Mouse (Mus musculus) c-Kit-positive CD71-positive TER-119-positive erythroid progenitor cells, embryonic 14.5 days (primary cell): ENCODE data around the gene Trip10.
"Not testable (repeated sequence)": the region's sequence is repeated elsewhere in the genome, so short reads cannot be mapped to it uniquely, and the experiment has no call there.

Experiments used
- DNase-seq: peaks from one replicate; pipeline ENCODE4 v3.0.0-alpha.2; 2013; ENCODE audit warnings: low spot score

Trip10 gene

GRCm38 (mm10) chr17:57264164-57264563, 14.9 kb downstream of the Trip10 start:
- DNase-seq = no peak

- peak; percentile 54 for DNase-seq
Measured at GRCm38 (mm10) chr17:57264972-57265945, 16.0 kb downstream of the Trip10 start.

GRCm38 (mm10) chr17:57267556-57268126, 18.4 kb downstream of the Trip10 start:
- no peak for DNase-seq

- DNase-seq = no peak
Measured at GRCm38 (mm10) chr17:57271301-57271700, 22.0 kb downstream of the Trip10 start.

GRCm38 (mm10) chr17:57273846-57274245, 24.6 kb downstream of the Trip10 start:
- DNase-seq = no peak

GRCm38 (mm10) chr17:57274686-57275085, 25.4 kb downstream of the Trip10 start:
- DNase-seq = no peak

GRCm38 (mm10) chr17:57275111-57275996, 26.1 kb downstream of the Trip10 start:
- DNase-seq = peak; percentile 53

GRCm38 (mm10) chr17:57275997-57276351, 26.7 kb downstream of the Trip10 start:
- no peak for DNase-seq

- peak; percentile 76 for DNase-seq
Measured at GRCm38 (mm10) chr17:57276634-57277121, 27.4 kb downstream of the Trip10 start.

- DNase-seq = not testable (repeated sequence)
Measured at GRCm38 (mm10) chr17:57277598-57278261, 28.5 kb downstream of the Trip10 start.

GRCm38 (mm10) chr17:57278537-57278936, 29.3 kb downstream of the Trip10 start:
- DNase-seq = no peak

GRCm38 (mm10) chr17:57278943-57279590, 29.8 kb downstream of the Trip10 start, which contains the start of gene Vav1:
Gene Vav1, plus strand, starts transcription at chr17:57279100.
- no peak for DNase-seq

GRCm38 (mm10) chr17:57279591-57280224, 30.5 kb downstream of the Trip10 start:
- no peak for DNase-seq

GRCm38 (mm10) chr17:57280411-57280810, 31.2 kb downstream of the Trip10 start:
- no peak for DNase-seq

- no peak for DNase-seq
Measured at GRCm38 (mm10) chr17:57283906-57284305, 34.7 kb downstream of the Trip10 start.

GRCm38 (mm10) chr17:57285077-57285476, 35.8 kb downstream of the Trip10 start:
- no peak for DNase-seq

- no peak for DNase-seq
Measured at GRCm38 (mm10) chr17:57286718-57287355, 37.6 kb downstream of the Trip10 start.

- no peak for DNase-seq
Measured at GRCm38 (mm10) chr17:57289252-57289651, 40.0 kb downstream of the Trip10 start.

GRCm38 (mm10) chr17:57290001-57290670, 40.9 kb downstream of the Trip10 start:
- DNase-seq = no peak
